Mouse (Mus musculus): ENCODE measurements around the gene Crtc2.
A peak's percentile ranks its signal among the peaks of the same experiment; 100 is the strongest.

Gene Crtc2

DNA sequence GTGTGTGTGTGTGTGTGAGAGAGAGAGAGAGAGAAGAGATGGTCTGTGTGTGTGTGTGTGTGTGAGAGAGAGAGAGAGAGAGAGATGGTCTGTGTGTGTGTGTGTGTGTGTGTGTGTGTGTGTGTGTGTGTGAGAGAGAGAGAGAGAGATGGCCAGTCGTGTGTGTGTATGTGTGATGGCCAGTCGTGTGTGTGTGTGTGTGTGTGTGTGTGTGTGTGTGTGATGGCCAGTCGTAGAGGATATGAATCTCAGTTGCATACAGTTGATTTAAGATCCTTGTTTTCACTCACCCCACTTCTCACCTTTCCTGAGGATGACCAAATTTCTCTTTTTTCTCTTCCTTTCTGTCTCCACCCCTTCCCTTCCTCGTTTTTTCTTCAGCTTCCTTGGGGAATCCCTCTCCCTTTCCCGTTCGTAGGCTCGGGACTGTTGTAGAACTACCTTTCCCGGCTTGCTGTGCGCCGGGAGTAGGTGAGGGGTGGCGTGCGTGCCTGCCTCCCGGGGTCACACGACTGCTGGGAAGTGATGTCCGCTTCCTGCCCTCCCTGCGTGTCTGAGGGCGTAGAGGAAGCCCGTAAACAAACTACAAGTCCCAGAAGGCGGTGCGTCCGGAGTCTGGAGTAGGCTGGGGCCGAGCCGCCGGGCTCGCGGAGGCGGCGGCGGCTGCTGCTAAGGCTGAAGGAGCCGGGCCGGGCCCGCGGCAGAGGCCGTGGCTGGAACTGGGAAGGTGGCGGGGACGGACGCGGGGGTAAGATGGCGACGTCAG is at the start of gene Crtc2:
Gene Crtc2 (plus strand): TSS at position 511 of the 766 bp plus-strand sequence.
- DNase-seq: peak; percentile 98

DNA sequence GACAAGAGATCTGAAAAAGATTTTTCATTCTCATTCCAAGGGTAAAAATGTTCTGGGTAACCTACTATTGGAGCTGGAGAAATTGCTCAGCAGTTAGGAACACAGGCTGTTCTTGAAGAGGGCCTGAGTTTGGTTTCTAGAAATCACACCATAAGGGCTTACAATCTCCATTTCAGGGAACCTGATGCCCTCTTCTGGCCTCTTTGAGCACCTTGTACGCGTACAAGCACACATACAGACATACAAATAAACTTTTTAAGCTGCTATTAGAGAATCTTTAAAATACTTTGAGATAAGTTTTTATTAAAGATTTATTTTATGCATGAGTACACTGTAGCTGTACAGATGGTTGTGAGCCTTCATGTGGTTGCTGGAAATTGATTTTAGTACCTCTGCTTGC is 49.4 kb upstream of the Crtc2 start:
- no peak for DNase-seq

- peak; percentile 40 to 59 for DNase-seq
Observed at GRCm38 (mm10) chr3:90208662-90209061, 45.3 kb upstream of the Crtc2 start.

GRCm38 (mm10) chr3:90209908-90210566 is 43.9 kb upstream of the Crtc2 start:
- no peak for DNase-seq

DNA sequence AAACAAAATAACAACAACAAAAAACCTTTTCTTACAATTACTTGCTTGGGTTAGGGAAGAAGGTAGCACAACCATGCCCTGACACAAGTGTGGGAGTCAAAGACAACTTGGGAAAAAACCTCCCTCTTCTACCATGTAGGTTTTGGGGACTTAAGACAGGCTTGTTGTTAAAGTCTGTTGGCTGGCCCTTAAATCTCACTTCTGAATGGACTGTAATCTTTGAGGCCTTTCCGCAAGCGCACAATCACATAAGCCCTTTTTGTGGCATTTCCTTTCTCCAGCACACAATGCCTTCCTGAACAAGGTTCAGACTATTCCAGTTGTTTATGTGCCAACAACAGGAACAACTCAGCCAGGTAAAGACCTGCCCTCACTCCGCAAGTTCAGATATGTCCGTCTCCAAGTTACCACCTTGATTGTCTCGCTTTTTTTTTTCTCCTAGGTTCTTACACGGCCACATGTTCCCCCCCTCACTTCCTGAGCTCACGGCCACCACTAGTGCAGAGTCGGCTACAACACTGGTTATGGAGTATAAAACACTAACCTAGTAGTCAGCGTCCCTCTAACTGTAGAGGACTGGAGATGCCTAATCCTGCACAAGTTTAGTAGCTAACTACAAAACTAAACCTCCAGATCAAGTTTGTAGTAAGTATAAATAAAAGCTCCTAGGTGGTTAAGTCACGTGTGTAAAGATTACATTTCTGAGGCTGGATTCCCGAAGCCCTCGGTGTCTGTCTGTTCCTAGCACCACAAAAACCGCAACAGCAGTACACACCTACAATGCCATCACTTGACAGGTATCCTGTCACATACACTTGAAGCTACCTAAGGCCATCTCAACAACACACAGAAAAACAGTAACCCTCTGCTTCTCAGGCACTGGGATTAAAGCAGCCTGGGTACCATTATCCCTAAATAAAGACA is 42.2 kb upstream of the Crtc2 start:
- DNase-seq: no peak

DNA sequence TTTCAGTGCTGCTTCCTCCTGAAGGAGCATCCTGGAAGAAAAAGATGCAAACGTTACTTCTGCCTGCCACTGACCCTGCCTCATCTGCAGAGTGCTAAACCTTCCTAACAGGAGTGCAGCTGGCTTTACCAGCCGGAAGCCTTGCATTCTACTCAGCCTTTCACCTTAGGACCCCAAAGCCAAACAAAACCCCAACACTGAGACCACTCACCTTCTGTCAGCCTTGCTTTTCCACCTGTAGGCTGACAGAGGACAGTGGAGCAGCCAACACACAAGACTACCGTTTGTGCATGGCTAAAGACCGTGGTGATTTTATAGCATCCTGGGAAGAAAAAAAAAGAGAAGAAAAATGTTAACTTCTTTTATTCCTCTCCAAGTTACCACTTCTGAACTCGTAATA is 41.2 kb upstream of the Crtc2 start:
- DNase-seq: no peak

DNA sequence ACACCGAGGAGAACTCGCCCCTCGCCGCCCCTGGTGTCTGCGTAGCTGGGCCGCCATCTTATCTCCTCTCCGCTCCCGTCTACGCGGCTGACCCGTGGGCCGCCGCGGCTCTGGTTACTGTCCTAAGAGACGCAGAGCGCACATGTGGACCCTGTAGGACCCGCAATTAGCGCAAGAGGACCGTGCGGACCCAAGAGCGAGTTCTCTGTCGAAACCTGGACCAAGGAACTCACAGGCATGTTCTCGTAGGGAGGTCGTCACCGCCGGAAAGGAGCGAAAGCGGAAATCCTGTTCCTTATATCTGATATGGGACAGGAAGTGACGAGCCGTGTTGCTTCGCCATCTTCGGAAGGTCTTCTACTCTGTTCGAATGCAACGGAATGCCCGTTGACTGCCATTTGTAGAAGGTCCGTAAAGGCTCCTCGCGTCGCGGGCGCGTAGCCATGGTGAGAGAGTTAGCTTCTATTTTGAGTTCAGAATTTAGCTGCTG is 40.5 kb upstream of the Crtc2 start, which contains the start of the genes Rps27 and Rab13:
Gene Rps27 (minus strand): TSS at position 275 of the 490 bp plus-strand sequence.
Gene Rab13 (plus strand): TSS at position 319 of the 490 bp plus-strand sequence.
- DNase-seq: peak; percentile 93 to 94

- peak in 1 of 2 experiments; percentile 28 for DNase-seq
Observed at GRCm38 (mm10) chr3:90213956-90214684, 39.8 kb upstream of the Crtc2 start.

DNA sequence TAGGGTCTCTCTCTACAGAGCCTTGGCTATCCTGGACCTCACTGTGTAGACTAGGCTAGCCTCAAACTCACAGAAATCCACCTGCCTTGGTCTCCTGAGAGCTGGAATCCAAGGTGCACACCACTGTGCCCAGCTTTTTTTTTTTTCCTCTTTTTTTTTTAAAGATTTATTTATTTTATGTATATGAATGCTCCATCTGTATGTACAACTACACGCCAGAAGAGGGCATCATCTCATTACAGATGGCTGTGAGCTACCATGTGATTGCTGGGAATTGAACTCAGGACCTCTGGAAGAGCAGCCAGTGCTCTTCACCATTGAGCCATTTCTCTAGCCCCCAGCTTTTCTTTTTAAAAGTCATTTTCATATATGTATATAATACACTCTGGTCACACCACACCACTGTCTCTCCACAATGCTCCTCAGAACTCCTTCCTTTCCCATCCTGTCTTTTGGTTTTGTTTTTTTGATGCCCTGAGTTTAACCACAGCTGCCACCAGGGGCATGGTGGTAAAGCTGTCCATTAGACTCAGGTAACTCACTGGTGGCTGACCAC is 38.1 kb upstream of the Crtc2 start:
- DNase-seq: no peak

DNA sequence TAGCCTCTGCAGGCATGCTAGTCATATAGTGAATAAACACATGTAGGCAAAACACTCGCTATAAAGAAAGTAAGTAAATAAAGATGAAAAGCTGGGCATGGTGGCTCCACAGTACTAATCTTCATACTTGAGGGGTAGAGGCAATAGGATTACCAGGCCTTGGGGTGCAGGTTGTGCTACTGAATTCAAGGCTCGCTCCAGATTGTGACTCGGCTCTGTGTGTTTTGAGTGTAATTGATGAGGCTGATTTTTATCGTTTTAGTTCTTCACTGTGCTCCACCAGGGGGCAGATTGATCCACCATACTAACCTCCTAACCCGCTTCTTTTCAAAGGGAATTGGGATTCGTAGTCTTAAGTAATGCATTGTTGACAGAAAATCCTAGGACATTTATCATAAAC is 33.9 kb upstream of the Crtc2 start:
- DNase-seq: peak; percentile 53 to 60

GRCm38 (mm10) chr3:90220531-90220951 is 33.4 kb upstream of the Crtc2 start:
- peak; percentile 90 to 92 for DNase-seq

DNA sequence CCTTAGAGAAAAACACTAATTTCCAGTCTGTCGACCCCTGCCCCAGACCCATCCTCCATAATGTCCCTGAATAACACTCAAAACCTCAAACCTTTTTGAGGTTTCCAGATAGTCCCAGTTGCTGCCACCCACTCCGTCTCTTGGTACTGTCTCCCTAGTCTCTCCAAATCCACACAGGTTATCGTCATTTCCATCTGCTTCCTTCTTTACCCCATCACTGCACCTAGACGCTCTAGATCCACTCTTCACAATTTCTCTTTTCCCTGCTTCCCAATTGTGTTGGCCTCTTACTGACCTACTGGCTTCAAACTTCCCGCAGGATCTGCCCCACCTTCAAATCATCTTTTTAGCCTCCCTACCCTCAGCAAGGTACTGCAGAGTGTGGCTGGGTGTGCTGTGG is 32.8 kb upstream of the Crtc2 start:
- no peak for DNase-seq

DNA sequence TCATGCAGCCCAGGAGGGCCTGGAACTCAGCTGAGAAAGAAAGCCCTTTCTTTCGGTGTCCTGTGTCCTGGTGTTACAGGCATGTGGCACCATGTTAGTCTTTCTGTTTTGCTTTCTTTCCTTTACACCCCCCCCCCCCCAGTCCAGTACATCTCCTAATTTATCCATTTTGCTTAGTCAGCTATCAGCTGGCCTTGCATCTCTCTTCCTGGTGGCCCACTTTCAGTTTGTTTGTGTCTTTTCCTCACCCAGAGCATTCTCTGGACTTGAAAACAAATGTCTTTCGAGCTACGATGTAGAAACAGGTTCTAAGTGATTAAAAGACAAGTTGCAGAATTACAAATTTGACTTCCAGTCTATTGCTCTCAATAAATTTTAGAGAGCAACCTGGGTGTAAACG is 31.5 kb upstream of the Crtc2 start:
- DNase-seq: no peak

DNA sequence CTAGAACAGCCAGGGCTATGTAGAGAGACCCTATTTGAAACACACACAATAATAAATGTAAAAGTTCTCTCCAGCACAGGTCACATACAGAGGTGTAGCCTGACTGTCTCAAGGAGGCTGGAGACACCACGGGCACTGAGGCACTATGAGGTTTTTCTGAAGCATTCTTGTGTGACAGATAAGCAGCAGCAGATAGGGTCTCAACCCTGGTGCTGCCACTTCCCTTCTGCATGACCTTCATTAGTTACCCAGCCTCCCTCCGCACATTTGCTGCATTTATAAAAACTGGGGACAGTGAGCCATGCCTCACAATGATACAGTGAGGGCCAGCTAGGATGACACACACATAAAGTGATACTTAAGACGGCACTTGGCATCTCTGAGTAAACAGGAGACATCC is 31.0 kb upstream of the Crtc2 start:
- DNase-seq: no peak

DNA sequence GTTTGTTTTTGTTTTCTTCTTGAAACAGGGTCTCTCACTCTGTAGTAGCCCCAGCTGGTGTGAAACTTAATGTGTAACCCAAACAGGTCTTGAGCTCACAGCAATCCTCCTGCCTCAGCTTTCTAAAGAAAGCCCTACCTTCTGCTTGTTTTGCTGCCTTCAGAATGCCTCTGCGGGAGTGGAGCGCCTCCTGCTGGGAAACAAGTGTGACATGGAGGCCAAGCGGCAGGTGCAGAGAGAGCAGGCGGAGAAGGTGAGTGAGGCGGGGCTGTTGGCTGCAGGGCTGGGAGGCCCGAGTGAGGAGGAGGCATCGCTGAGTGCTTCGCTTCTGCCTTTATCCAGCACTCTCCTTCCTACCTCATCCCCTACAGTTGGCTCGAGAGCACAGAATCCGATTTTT is 29.6 kb upstream of the Crtc2 start:
- DNase-seq: no peak

DNA sequence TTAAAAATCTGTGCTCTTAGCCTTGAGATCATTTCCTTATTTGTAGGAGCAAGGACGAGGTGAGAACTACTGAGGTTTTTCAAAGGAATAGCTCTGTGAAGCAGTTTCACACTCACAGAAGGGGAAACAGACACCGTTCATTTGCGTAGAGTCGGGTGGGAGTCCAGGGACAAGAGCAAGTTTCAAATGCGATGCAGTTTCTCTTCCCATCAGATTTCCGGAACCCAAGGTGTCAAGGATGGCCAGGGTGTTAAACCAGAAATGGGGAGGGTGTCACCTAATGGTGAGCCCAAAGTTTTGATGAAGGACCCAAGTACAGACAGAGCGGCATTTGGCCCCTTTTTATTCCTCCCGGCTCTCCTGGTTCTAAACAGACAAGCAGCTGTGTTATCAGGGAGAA is 22.9 kb upstream of the Crtc2 start:
- no peak for DNase-seq

GRCm38 (mm10) chr3:90231507-90232333 is 22.2 kb upstream of the Crtc2 start, which contains the start of gene Jtb:
Gene Jtb (plus strand): TSS chr3:90231597.
- peak; percentile 96 for DNase-seq

- no peak for DNase-seq
Observed at GRCm38 (mm10) chr3:90241251-90241650, 12.7 kb upstream of the Crtc2 start.

- no peak for DNase-seq
Observed at GRCm38 (mm10) chr3:90241669-90242358, 12.1 kb upstream of the Crtc2 start.

Measured in lung, adult 18-20 months (tissue).